Mouse (Mus musculus) liver, adult 2 months (tissue): ENCODE measurements around the gene Cd53. TPM values are rescaled to one million over a fixed set of nuclear protein-coding genes. Genes with fewer than 3 reads are reported as not detected.
A peak's percentile ranks its signal among the peaks of the same experiment; 100 is the strongest.

ENCODE experiments used
- DNase-seq: peaks from one replicate; pipeline ENCODE4 v3.0.0-alpha.2; 2011; ENCODE audit warnings: low read depth, low spot score; ENCODE audit errors: extremely low read depth
- H3K27ac ChIP-seq: fragments of 200-500 bp; replicated peaks from 2 replicates; pipeline ENCODE4 v1.5.1; 2012; ENCODE audit warnings: low read depth, mild to moderate bottlenecking, control low read depth, inconsistent platforms, low read length; ENCODE audit not compliant: insufficient read depth
- H3K27me3 ChIP-seq: fragments of 200-500 bp; 2 replicates; pipeline ENCODE4 v1.6.1; 2012; ENCODE audit warnings: mild to moderate bottlenecking, moderate library complexity, low read length, inconsistent platforms; ENCODE audit not compliant: control insufficient read depth, insufficient read depth
- H3K36me3 ChIP-seq: fragments of 200-500 bp; 2 replicates; pipeline ENCODE4 v1.6.1; 2012; ENCODE audit warnings: low read length, inconsistent platforms; ENCODE audit not compliant: control insufficient read depth, insufficient read depth
- H3K4me1 ChIP-seq: fragments of 200-500 bp; 2 replicates; pipeline ENCODE4 v1.6.1; 2011; ENCODE audit warnings: low read length; ENCODE audit not compliant: control insufficient read depth, insufficient read depth
- H3K4me3 ChIP-seq: fragments of 200-500 bp; 2 replicates; pipeline ENCODE4 v1.5.1; 2011; ENCODE audit warnings: low read depth, mild to moderate bottlenecking, control low read depth, low read length, moderate library complexity; ENCODE audit not compliant: insufficient read depth
- H3K79me2 ChIP-seq: fragments of 200-500 bp; 2 replicates; pipeline ENCODE4 v1.6.1; 2012; ENCODE audit warnings: inconsistent platforms, mild to moderate bottlenecking, low read length, moderate library complexity; ENCODE audit not compliant: control insufficient read depth, insufficient read depth
- H3K9ac ChIP-seq: fragments of 200-500 bp; 2 replicates; pipeline ENCODE4 v1.6.1; 2012; ENCODE audit warnings: low read depth, mild to moderate bottlenecking, control low read depth, inconsistent platforms, low read length
- CTCF ChIP-seq: fragments of 200-500 bp; IDR thresholded peaks from 2 replicates; pipeline ENCODE4 v1.5.1; 2011; ENCODE audit warnings: low read depth, low read length, control low read depth
- POLR2A ChIP-seq: fragments of 200-500 bp; IDR thresholded peaks from 2 replicates; pipeline ENCODE4 v1.6.1; 2011; ENCODE audit warnings: low read length, control low read depth; ENCODE audit not compliant: insufficient read depth; ENCODE audit errors: extremely low read depth
- WGBS: fragments of 180-500 bp; shearing (Covaris S2); methylation state at CpG from one replicate; pipeline ENCODE4 v1.1.7; 2018; 5-methylcytosine and 5-hydroxymethylcytosine counted together
- polyA plus RNA-seq: library from polyadenylated mRNA; depleted of rRNA; stranded (reverse); fragments of >200 nt; gene quantifications from 2 replicates; pipeline ENCODE4 v1.2.3, GENCODE M21; 2012; rRNA removed
- total RNA-seq: library from RNA; depleted of rRNA; stranded (reverse); fragments of >200 nt; gene quantifications from 2 replicates; pipeline ENCODE4 v1.2.3, GENCODE M21; 2014; rRNA removed

The Cd53 gene
- 13.0 and 14.2 TPM in 2 replicates for total RNA-seq
- 1.5 and 3.0 TPM in 2 replicates for polyA plus RNA-seq

DNA sequence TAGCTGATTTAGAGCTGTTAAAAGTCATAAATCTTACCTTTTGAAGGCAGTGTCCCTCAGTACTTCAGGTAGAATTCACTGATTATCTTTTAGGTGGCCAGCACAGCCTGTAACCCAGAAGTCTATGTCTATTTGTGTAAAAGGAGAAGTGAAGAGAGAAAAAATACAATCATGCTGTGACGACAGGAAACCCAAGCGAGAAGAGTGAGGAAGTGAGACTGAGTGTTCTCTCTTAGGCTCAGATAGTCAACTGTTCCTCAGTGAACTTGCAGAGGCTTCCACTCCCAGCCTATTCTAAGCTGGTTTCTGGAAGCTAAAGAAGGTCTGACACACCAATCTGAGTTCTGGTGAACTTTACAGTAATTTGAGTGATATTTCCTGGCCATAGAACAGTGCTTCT is at the start of gene Cd53:
Gene Cd53 (minus strand): TSS at position 220 of the 400 bp plus-strand sequence.
- Histone ChIP-seq H3K36me3 (no peaks in the 10 kb centered on the region), H3K4me1 (no peaks in the 10 kb centered on the region), H3K79me2 (no peaks in the 10 kb centered on the region), H3K27me3 (no peaks in the 10 kb centered on the region), H3K9ac (no peak within 1 kb of the TSS), H3K4me3 (peak within 1 kb of the TSS; percentile 38; the same call in 1 of the 2 replicates), H3K27ac (no peak within 1 kb of the TSS)
- TF ChIP-seq CTCF: no peak
- TF ChIP-seq POLR2A: no peak
- 67% methylated on average over 2 of the region's 2 CpGs for WGBS
- DNase-seq: peak; percentile 43

DNA sequence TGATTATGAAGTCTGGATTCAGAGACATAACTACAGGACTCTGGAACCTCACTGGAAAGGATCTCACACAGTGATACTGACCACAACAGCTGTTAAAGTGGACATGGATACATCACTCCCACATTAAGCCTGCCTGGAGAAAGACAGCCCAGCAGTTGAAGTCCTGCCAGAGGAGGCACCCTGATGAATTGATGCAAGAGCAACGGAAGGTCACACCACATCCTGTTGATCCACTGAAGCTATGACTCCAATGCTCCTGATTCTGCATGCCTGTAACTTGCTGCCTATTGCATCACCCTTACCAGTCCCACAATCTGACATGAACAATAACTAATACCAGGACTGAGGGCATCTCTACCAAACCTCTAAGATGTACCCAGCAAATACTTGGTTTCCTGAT is 42.2 kb upstream of the Cd53 start:
- DNase-seq: no peak

DNA sequence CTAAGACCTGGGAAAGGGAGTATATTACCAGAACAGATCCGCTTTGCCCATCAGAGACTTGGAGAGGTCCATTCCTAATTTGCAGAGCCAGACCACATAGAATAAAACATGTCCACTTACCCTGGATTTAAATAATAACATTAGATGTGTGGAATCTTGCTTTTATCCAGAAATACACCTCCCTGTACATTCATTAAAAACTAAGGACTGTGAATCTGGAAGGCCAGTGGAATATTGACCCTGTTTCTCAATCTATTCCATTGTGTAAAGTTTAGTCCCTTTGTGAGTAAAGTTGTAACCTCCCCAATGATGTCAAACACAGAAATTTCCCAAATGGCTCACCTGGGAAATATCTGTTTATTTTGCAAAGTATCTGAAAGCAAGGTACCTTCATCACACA is 36.2 kb upstream of the Cd53 start, which contains the start of gene Olfr266:
Gene Olfr266 (minus strand): TSS at position 101 of the 400 bp plus-strand sequence.
- H3K4me3 ChIP-seq: no peak within 1 kb of the TSS
- DNase-seq: no peak
- no peaks in the 10 kb centered on the region for H3K79me2 ChIP-seq
- H3K36me3 ChIP-seq: no peaks in the 10 kb centered on the region
- TF ChIP-seq POLR2A (no peak), CTCF (no peak)
- no peak within 1 kb of the TSS for H3K27ac ChIP-seq
- no peaks in the 10 kb centered on the region for H3K4me1 ChIP-seq
- 73% methylated on average over 1 of the region's 1 CpGs for WGBS
- no peaks in the 10 kb centered on the region for H3K27me3 ChIP-seq
- H3K9ac ChIP-seq: no peak within 1 kb of the TSS

More for the DNA sequence above, 42.2 kb upstream of the Cd53 start:
- H3K27me3 ChIP-seq: no peaks in the 10 kb centered on the region; the same call in 1 of the 2 replicates
- no peak overlapping the region for H3K4me3 ChIP-seq
- no peaks in the 10 kb centered on the region for H3K4me1 ChIP-seq
- H3K79me2 ChIP-seq: no peaks in the 10 kb centered on the region
- H3K9ac ChIP-seq: no peak overlapping the region
- TF ChIP-seq POLR2A (no peak), CTCF (no peak)
- 63% methylated on average over 1 of the region's 1 CpGs for WGBS
- no peaks in the 10 kb centered on the region for H3K36me3 ChIP-seq
- no peak overlapping the region for H3K27ac ChIP-seq

DNA sequence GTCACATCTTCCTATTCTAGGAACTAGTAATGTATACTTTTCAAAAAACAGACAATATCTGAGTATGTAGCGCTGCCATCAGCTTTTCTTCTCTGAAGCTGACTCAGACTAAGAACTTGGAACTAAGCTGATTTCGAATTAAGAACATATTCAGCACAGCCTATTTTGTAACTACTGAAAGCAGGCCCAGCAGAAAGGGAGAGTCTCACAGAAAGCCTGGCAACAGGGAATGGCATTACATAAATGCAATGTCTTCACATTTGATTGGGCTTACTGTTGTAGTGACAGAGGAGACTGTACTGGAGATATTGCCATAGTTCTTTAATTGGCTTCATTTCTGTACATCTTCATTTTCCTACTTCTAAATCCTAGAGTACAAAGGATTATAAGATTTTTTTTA is 27.7 kb upstream of the Cd53 start:
- Histone ChIP-seq H3K79me2 (no peaks in the 10 kb centered on the region), H3K4me3 (no peak overlapping the region), H3K9ac (no peak overlapping the region), H3K27me3 (no peaks in the 10 kb centered on the region), H3K27ac (no peak overlapping the region), H3K4me1 (no peaks in the 10 kb centered on the region), H3K36me3 (no peaks in the 10 kb centered on the region)
- DNase-seq: no peak
- TF ChIP-seq POLR2A (no peak), CTCF (no peak)
- WGBS: 71% methylated on average over 2 of the region's 2 CpGs

DNA sequence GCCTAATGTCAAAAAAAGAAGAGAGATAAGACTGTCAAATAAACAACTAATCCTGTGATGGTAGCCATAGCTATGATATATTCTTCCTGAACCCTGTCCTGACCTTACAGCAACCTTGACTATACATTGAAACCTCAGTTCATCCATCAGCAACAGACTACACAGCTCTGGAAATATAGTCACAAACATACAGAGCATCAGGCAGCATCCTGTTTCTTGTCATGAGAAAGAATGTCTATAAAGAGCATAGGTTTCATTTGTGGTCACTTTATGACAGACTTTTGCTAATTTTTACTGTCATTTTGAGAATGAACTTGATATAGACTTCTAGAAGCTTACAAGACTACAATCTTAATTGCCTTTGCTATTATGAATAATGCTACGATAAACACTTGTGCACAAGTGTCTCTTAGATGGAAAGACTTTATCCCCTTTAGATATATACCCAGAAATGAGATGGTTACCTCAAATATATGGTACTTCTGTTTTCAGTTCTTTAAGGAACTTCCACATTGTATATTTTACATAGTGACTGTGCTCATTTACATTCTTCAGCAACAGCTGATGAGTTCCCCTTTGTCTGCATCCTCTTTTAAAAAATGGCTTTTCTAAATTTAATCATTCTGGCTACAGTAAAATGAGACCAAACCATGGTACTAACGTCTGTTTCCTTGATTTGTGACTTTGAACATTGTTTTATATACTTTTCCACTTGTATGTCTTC is 19.2 kb upstream of the Cd53 start:
- Histone ChIP-seq H3K4me3 (no peak overlapping the region), H3K27ac (no peak overlapping the region), H3K9ac (no peak overlapping the region), H3K79me2 (no peaks in the 10 kb centered on the region), H3K36me3 (no peaks in the 10 kb centered on the region), H3K4me1 (no peaks in the 10 kb centered on the region), H3K27me3 (no peaks in the 10 kb centered on the region)
- TF ChIP-seq POLR2A (no peak), CTCF (no peak)
- DNase-seq: no peak
- 53% methylated on average over 2 of the region's 2 CpGs for WGBS

DNA sequence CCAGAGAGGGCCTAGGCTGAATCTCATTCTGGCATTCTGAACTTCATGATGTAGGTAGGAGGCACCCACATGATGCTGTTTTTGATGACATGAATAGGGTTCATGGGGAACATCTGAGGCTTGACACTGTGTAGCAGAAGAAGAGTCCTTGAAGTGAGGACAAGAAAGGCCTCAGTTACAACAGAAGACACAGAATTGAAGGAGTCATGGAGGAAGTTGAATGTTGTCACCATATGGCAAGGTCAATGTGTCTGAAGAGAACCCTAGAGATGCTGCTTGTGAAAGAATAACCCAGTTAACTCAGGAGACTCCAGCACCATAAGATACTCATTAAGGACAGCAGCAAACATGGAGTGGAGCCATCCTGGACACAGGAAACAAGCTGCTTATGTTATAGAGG is 8.1 kb upstream of the Cd53 start:
- Histone ChIP-seq H3K9ac (no peak overlapping the region), H3K79me2 (no peaks in the 10 kb centered on the region), H3K36me3 (no peaks in the 10 kb centered on the region), H3K27me3 (no peaks in the 10 kb centered on the region), H3K4me3 (no peak overlapping the region), H3K4me1 (no peaks in the 10 kb centered on the region), H3K27ac (no peak overlapping the region)
- no peak for TF ChIP-seq POLR2A
- TF ChIP-seq CTCF: no peak
- no peak for DNase-seq
